Mouse (Mus musculus) kidney, embryonic 15.5 days (tissue): ENCODE measurements around the gene Slc25a22. TPM values are rescaled to one million over a fixed set of nuclear protein-coding genes. Genes with fewer than 3 reads are reported as not detected.

Source experiments
- ATAC-seq: fragments of 200-750 bp; cut with Nextera tagmentation; replicated peaks from 2 replicates; pipeline ENCODE4 v1.8.0; 2017; ENCODE audit warnings: moderate TSS enrichment; ENCODE audit not compliant: low FRiP score
- H3K27ac ChIP-seq: fragments of 300-500 bp; sonication (generic); 2 replicates; pipeline ENCODE4 v1.5.1; 2015; ENCODE audit warnings: mild to moderate bottlenecking, inconsistent platforms
- H3K27me3 ChIP-seq: fragments of 300-500 bp; sonication (generic); 2 replicates; pipeline ENCODE4 v1.6.1; 2015; ENCODE audit warnings: inconsistent platforms
- H3K36me3 ChIP-seq: fragments of 300-500 bp; sonication (generic); 2 replicates; pipeline ENCODE4 v1.6.1; 2015; ENCODE audit warnings: inconsistent platforms
- H3K4me1 ChIP-seq: fragments of 300-500 bp; sonication (generic); 2 replicates; pipeline ENCODE4 v1.6.1; 2015; ENCODE audit warnings: inconsistent platforms
- H3K4me2 ChIP-seq: fragments of 300-500 bp; sonication (generic); 2 replicates; pipeline ENCODE4 v1.6.1; 2015; ENCODE audit warnings: moderate library complexity, mild to moderate bottlenecking, inconsistent platforms
- H3K4me3 ChIP-seq: fragments of 300-500 bp; sonication (generic); replicated peaks from 2 replicates; pipeline ENCODE4 v1.5.1; 2015; ENCODE audit warnings: mild to moderate bottlenecking, inconsistent platforms
- H3K9ac ChIP-seq: fragments of 300-500 bp; sonication (generic); 2 replicates; pipeline ENCODE4 v1.6.1; 2015; ENCODE audit warnings: mild to moderate bottlenecking, inconsistent platforms
- H3K9me3 ChIP-seq: fragments of 300-500 bp; sonication (generic); replicated peaks from 2 replicates; pipeline ENCODE4 v1.6.1; 2016; ENCODE audit warnings: inconsistent platforms
- WGBS: fragments of 180-500 bp; shearing (Covaris S2); methylation state at CpG from one replicate; pipeline ENCODE4 v1.1.7; 2015; ENCODE audit warnings: mixed read lengths; 5-methylcytosine and 5-hydroxymethylcytosine counted together
- polyA plus RNA-seq: library from polyadenylated mRNA; unstranded; fragments of >200 nt; fragmentation: Nextera tagmentation; extraction: Ambion mirVana; gene quantifications from 2 replicates; pipeline ENCODE4 v1.2.1, GENCODE M21; 2015

Slc25a22 gene
- 27.6 and 34.0 TPM in 2 replicates for polyA plus RNA-seq

- WGBS = 5% methylated on average over 53 of the region's 53 CpGs
- peaks cover 55% of the 10 kb centered on the region for H3K36me3 ChIP-seq
- ATAC-seq = peak; percentile 80
- no peaks in the 10 kb centered on the region for H3K27me3 ChIP-seq
- H3K27ac ChIP-seq = peak within 1 kb of the TSS; percentile 64
- H3K4me3 ChIP-seq = peak within 1 kb of the TSS; percentile 75
- H3K4me1 ChIP-seq = peaks cover 70% of the 10 kb centered on the region
- H3K9ac ChIP-seq = peak within 1 kb of the TSS; percentile 71
- H3K9me3 ChIP-seq = no peaks in the 10 kb centered on the region
- H3K4me2 ChIP-seq = peak within 1 kb of the TSS; percentile 95
Observed at GRCm38 (mm10) chr7:141437178-141438120, at the start of gene Slc25a22. TSS of gene Slc25a22 (minus strand) at chr7:141437892.

DNA sequence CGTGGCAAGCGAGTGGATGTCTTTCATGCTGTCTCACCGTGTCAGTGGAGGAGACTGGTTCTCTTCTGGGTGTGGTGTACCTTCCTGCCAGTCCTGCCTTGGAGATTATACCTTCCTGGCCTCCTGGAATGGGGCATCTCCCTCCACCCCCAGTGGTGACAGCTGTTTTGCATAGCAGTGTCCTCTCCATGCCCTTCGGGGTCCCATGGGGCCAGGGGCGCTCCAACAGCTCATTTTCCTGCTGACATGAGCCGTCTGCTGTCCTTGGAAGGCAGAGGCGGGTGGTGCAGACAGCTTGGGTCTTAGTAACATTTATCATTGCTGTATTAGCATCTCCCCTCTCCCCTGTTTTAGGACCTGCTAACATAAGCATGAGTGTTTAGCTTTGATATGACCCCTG lies 49.4 kb upstream of the Slc25a22 start:
- Histone ChIP-seq H3K4me3 (no peak overlapping the region), H3K36me3 (peaks cover 28% of the 10 kb centered on the region), H3K27ac (no peak overlapping the region), H3K27me3 (peaks cover 14% of the 10 kb centered on the region), H3K4me2 (no peak overlapping the region), H3K9ac (no peak overlapping the region), H3K9me3 (no peaks in the 10 kb centered on the region), H3K4me1 (peaks cover 14% of the 10 kb centered on the region)
- WGBS = 68% methylated on average over 7 of the region's 7 CpGs
- no peak for ATAC-seq

DNA sequence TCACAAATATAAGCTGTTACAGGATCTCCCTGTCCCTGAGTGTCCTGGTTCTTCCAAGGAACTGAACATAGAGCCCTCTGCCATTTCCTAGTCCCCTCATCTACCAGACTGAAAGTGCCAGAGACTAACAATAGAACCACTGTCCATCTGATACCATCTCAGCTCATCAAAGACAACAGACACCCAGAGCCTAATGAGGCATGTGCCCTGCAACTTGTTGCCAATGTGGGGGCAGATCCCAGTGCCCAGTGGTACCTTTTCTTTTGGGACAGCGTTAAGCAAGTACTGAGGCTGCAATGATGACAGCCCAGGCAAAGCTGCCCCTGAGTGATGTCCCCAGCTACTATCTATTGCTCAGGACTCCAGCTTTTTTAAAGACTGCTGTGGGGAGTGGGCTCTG lies 48.5 kb upstream of the Slc25a22 start:
- peaks cover 19% of the 10 kb centered on the region for H3K36me3 ChIP-seq
- 73% methylated on average over 1 of the region's 1 CpGs for WGBS
- H3K4me2 ChIP-seq = no peak overlapping the region
- peaks cover 23% of the 10 kb centered on the region for H3K4me1 ChIP-seq
- H3K9ac ChIP-seq = no peak overlapping the region
- H3K9me3 ChIP-seq = no peaks in the 10 kb centered on the region
- peaks cover 16% of the 10 kb centered on the region for H3K27me3 ChIP-seq
- H3K4me3 ChIP-seq = no peak overlapping the region
- H3K27ac ChIP-seq = no peak overlapping the region
- no peak for ATAC-seq

DNA sequence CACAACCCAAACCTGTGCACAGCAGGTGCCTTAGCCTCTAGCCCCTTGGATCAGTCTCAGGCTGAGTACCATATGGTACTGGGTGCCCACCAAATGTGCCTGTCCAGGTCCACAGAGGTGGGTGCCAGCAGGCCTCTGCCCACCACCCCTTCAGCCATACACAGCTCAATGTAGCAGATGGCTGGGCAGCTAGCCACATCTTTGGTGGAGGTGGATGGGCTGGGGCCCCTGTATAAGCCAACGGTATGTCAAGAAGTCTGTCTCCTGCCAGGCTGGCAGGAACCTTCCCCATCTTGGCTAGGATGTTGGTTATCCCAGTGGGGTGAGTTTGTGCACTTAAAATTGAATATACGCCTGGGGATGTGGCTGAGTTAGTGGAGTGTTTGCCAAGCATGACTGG lies 47.9 kb upstream of the Slc25a22 start:
- ATAC-seq = no peak
- Histone ChIP-seq H3K4me2 (no peak overlapping the region), H3K36me3 (peaks cover 15% of the 10 kb centered on the region; the same call in 1 of the 2 replicates), H3K4me1 (peaks cover 29% of the 10 kb centered on the region), H3K4me3 (no peak overlapping the region), H3K27me3 (peaks cover 16% of the 10 kb centered on the region), H3K9ac (no peak overlapping the region), H3K9me3 (no peaks in the 10 kb centered on the region), H3K27ac (no peak overlapping the region)
- WGBS = 88% methylated on average over 2 of the region's 2 CpGs

GRCm38 (mm10) chr7:141485186-141485585 lies 47.5 kb upstream of the Slc25a22 start:
- H3K4me1 ChIP-seq = peaks cover 33% of the 10 kb centered on the region
- 59% methylated on average over 2 of the region's 2 CpGs for WGBS
- no peak overlapping the region for H3K4me3 ChIP-seq
- H3K27me3 ChIP-seq = peaks cover 16% of the 10 kb centered on the region
- no peak for ATAC-seq
- no peak overlapping the region for H3K4me2 ChIP-seq
- no peaks in the 10 kb centered on the region for H3K9me3 ChIP-seq
- no peak overlapping the region for H3K27ac ChIP-seq
- no peak overlapping the region for H3K9ac ChIP-seq
- peaks cover 15% of the 10 kb centered on the region; the same call in 1 of the 2 replicates for H3K36me3 ChIP-seq

- H3K4me3 ChIP-seq = no peak overlapping the region
- H3K4me1 ChIP-seq = peaks cover 33% of the 10 kb centered on the region
- peaks cover 16% of the 10 kb centered on the region for H3K27me3 ChIP-seq
- no peak overlapping the region for H3K9ac ChIP-seq
- no peak for ATAC-seq
- H3K36me3 ChIP-seq = 0 out of 2 replicates have a peak, but pooled peaks cover 8% of the 10 kb centered on the region
- WGBS = 61% methylated on average over 5 of the region's 5 CpGs
- no peak overlapping the region for H3K27ac ChIP-seq
- H3K4me2 ChIP-seq = no peak overlapping the region
- no peaks in the 10 kb centered on the region for H3K9me3 ChIP-seq
Observed at GRCm38 (mm10) chr7:141484186-141485120, 46.8 kb upstream of the Slc25a22 start.

DNA sequence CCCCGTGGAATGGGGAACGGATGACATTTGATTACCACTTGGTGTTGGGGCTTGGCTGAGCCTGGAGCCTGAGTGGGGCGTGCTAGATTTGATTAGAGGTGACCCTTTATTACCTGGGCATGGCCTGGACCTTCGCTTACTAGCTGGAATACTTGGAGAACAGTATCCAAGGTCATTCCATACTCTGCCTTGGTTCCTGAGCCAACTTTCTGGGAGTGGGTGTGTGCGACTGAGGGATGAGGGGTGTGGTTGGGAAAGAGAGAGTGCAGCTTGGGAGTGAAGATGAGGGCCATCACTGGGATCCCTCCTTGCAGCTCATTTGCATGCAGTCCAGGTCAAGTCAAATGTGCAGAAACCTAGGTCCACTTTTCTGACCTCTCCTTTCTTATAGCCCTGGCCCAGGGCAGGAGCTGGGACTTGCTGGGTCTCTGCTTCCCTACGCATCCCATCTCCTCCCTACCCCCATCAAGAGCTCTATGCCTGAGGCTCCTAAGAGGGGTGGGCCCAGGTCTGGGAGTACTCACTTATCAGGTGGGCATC lies 45.5 kb upstream of the Slc25a22 start:
- ATAC-seq = no peak
- H3K9me3 ChIP-seq = no peaks in the 10 kb centered on the region
- 0 out of 2 replicates have a peak, but pooled peaks cover 4% of the 10 kb centered on the region for H3K36me3 ChIP-seq
- WGBS = 82% methylated on average over 6 of the region's 6 CpGs
- peaks cover 16% of the 10 kb centered on the region for H3K27me3 ChIP-seq
- H3K4me2 ChIP-seq = no peak overlapping the region
- H3K9ac ChIP-seq = no peak overlapping the region
- H3K27ac ChIP-seq = no peak overlapping the region
- no peak overlapping the region for H3K4me3 ChIP-seq
- peaks cover 38% of the 10 kb centered on the region for H3K4me1 ChIP-seq

DNA sequence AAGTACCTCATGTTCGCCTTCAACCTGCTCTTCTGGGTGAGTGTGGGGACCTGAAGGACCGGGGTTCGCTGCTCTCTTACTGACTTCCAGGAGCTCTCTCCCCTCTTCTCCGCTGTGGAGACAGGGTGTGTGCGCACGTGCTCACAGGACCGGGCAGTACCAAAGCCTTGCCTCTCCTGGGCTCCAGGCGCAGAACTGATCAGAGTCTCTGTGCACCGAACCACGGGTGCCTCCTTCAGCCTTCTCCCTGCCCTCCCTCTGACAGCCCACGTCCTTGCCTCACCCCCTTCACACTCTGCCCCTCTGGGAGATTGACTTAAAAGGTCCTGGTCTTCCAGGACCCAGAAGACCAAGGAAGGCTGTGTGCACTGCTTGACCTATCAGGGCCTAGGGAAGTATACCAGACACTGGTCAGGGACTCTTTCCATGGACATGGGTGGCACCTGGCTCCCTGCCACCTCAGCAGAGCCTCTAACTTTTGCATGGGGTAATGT lies 44.9 kb upstream of the Slc25a22 start:
- peak overlapping the region; percentile 99 for H3K4me2 ChIP-seq
- H3K27ac ChIP-seq = no peak overlapping the region
- peak overlapping the region; percentile 64 for H3K4me3 ChIP-seq
- 0 out of 2 replicates have a peak, but pooled peaks cover 4% of the 10 kb centered on the region for H3K36me3 ChIP-seq
- H3K9ac ChIP-seq = peak overlapping the region; percentile 55
- H3K4me1 ChIP-seq = peaks cover 44% of the 10 kb centered on the region
- H3K27me3 ChIP-seq = peaks cover 16% of the 10 kb centered on the region
- ATAC-seq = peak; percentile 7
- 16% methylated on average over 11 of the region's 11 CpGs for WGBS
- no peaks in the 10 kb centered on the region for H3K9me3 ChIP-seq

GRCm38 (mm10) chr7:141481498-141482401 lies 44.1 kb upstream of the Slc25a22 start:
- Histone ChIP-seq H3K36me3 (0 out of 2 replicates have a peak, but pooled peaks cover 4% of the 10 kb centered on the region), H3K4me2 (peak overlapping the region; percentile 99), H3K27ac (no peak overlapping the region), H3K4me1 (peaks cover 52% of the 10 kb centered on the region), H3K9ac (peak overlapping the region; percentile 55), H3K27me3 (peaks cover 16% of the 10 kb centered on the region), H3K9me3 (no peaks in the 10 kb centered on the region), H3K4me3 (peak overlapping the region; percentile 64)
- under 1% methylated on average over 71 of the region's 81 CpGs for WGBS
- ATAC-seq = no peak

- Histone ChIP-seq H3K36me3 (no peaks in the 10 kb centered on the region), H3K27me3 (peaks cover 16% of the 10 kb centered on the region), H3K27ac (no peak overlapping the region), H3K4me2 (peak overlapping the region; percentile 99), H3K4me3 (peak overlapping the region; percentile 64), H3K9ac (no peak overlapping the region), H3K4me1 (peaks cover 60% of the 10 kb centered on the region), H3K9me3 (no peaks in the 10 kb centered on the region)
- ATAC-seq = peak; percentile 24
- WGBS = 8% methylated on average over 10 of the region's 10 CpGs
Observed at GRCm38 (mm10) chr7:141480842-141481497, 43.3 kb upstream of the Slc25a22 start.
